Mouse (Mus musculus) heart, adult 8-10 months (tissue): ENCODE measurements at regions not wholly inside any gene's neighbourhood (a gene's known extent, or its start where the extent isn't known, plus 50 kb on each side); places are given as distances from the start of the nearest gene placed in this dataset.

ENCODE experiments used
- DNase-seq: peaks from one replicate; pipeline ENCODE4 v3.0.0; 2022; ENCODE audit warnings: low spot score

DNA sequence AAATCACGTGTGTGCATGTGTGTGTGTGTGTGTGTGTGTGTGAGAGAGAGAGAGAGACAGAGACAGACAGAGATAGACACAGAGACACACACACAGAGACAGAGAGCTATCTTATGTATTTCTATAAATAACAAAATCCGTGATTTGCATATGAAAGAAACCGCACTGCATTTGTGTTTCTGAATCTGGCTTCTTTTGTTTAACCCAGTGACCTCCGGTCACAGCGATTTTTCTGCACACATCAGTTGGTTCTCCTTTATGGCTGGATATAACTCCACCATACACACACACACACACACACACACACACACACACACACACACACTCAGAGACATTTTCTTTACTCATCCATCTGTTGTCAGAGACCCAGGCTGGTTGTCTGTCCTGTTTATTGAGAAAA, 58.2 kb upstream of the Lhx8 start:
- no peak for DNase-seq

DNA sequence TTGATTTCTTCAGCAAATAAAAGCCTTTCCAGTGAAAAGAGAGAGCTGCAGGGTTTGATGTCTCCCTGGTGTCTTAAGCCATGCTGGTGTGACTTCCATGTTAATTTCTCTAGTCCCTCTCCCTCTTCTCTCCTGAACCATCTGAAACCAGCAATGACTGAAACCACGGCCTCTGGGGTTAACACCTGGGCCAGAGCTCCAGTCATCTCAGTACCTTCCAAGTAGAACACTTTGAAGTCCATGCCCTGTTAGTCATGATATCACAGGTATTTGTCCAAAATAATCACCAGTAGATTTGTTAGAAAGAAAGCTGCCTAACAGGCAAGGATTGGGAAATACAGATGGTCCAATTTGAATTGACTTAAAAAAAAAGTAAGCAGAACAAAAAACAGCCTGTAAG, 56.8 kb upstream of the Lhx8 start:
- no peak for DNase-seq

DNA sequence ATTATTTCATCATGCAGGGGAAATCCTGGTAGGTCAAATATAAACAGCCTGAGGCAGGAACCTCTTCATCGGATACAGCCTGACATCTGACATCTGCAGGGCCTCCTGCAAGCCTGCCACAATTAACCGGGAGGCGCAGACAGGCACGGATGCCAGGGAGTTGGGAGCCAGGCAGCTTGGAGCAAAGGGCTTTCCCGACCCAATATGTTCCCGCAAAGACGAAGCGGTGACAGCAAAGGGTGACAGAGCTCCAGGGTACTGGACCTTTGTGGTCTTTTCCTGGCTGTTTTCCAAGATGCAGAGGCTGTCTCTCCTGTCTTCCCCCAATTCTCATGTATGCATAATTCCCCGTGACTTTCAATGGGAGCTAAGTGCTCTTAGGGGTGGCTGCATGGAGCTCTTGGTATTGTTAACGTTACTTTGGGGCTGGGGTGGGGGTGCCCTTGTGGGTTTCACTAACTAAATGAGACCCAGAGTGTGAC, 55.4 kb upstream of the Lhx8 start:
- no peak for DNase-seq

DNA sequence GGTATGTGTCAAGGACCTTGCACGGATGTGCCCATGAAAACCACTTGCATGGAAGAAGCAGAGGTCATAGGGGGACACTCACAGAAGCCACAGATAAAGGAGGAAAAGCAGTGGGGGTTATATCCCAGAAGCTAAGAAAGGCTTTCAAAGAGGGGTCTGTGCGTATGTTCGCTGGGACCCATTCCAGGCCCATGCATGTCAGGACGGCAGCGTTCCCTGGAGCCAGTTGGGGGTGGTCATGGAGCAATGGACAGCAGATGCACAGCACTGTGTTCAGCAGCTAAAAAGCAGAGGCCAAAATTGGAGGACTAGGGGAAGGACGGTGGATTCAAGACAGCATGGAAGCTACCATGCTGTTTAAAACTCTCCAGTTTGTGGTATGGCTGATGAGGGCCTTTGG, 52.4 kb upstream of the Lhx8 start:
- DNase-seq = no peak

DNA sequence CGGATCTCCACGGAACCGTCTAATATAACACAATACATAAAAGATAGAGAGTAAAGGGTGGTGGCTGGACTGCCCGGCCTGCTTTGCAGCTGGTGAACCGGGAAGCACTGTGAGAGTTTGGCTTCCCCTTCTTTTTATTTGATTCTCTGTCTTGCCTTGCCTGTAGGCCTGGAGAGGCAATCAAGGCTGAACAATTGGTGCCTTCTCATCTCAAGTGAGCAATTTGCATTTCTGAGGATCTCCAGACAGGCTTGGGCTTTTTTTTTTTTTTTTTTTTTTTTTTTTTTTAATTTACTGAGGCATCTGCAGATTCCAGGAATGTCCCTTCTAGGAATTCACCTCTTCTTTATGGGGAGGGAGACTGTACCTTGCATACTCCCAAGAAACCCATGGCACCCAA, 51.1 kb upstream of the Lhx8 start:
- no peak for DNase-seq
